Mouse (Mus musculus): ENCODE measurements around the gene Sirt2. TPM values are rescaled to one million over a fixed set of nuclear protein-coding genes. Genes with fewer than 3 reads are reported as not detected.

Sirt2 gene
- polyA plus RNA-seq, 1 experiment from 2014 or later, result 28.5 TPM

DNA sequence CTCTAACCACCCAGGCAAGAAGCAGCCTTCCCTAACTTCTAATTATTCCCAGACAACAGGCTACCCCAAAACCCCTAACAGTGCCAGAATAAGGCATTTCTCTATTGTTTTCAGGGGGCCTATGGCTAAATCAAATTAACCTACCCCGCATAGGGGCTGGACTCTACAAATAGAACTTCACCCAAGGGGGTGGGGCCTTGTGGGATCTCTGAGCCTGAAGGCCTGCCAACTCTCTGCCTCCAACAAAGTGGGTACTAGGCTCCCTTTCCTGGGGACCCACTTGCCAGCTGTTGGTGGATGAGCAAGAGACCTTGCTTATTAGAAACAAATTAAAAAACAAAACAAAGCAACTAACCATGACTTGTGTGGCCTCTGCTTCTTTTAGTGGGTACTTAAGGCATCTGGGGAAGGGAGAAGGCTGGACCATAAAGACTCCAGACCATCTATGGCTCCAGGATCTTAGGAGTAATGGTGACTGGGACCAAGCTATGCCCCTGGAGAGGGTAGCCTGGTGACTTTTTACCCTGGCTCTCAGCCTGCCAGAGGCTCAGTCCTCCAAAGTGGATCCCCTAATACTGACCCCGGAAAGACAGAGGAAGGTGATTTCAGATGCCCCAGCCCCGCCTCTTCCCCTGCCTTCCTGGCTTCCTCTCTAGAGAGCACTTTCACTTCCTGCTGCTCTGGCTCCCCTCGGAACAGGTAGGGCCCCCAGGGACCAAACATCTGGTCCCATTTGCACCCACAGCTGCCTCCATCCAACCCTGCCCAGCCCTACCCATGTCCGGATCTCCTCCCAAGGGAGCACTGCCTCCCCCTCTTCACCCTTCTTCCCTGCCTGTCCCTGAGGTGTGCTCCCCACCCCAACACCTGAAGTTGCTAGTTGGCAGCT, 22.0 kb downstream of the Sirt2 start, which contains the start of gene Rinl:
Gene Rinl (plus strand): TSS at position 663 of the 889 bp plus-strand sequence.
- no peak within 1 kb of the TSS for H3K27ac ChIP-seq
- H3K9me3 ChIP-seq (replicated peaks), result no peaks in the 10 kb centered on the region
- no peaks in the 10 kb centered on the region for H3K27me3 ChIP-seq (replicated peaks)
- H3K4me3 ChIP-seq, result no peak within 1 kb of the TSS
- ATAC-seq, result no peak
- H3K4me2 ChIP-seq, result no peak within 1 kb of the TSS
- WGBS (ENCODE audit: insufficient replicate concordance), result 41% methylated on average over 5 of the region's 5 CpGs
- H3K36me3 ChIP-seq, result peaks cover 27% of the 10 kb centered on the region
- H3K4me1 ChIP-seq, result peaks cover 27% of the 10 kb centered on the region
- 0 out of 2 replicates have a peak within 1 kb of the TSS, but pooled peaks have one; percentile 1 for H3K9ac ChIP-seq

DNA sequence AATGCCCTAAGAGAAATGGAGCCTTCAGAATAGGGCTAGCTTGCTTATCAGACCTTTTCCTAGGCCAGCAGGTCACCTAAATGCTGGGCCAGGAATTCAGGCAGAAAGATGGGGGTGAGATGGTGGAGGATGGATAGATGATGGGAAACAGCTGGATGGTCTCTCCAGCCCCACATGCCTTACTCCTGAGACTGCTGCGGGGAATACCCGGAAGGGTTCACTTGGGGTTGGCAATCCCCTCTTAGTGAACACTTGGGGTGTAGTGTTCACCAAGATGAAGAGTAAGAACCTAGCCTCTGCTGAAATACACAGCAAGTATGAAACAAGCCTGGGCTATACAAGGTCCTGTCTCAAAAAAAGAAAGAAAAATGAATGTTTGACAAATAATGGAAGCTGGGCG, 22.7 kb downstream of the Sirt2 start:
- no peak overlapping the region for H3K4me3 ChIP-seq
- WGBS (ENCODE audit: insufficient replicate concordance), result 74% methylated on average over 3 of the region's 3 CpGs
- ATAC-seq, result no peak
- peaks cover 27% of the 10 kb centered on the region for H3K4me1 ChIP-seq
- H3K36me3 ChIP-seq, result peaks cover 22% of the 10 kb centered on the region; the same call in 1 of the 2 replicates
- no peaks in the 10 kb centered on the region for H3K27me3 ChIP-seq (replicated peaks)
- 0 out of 2 replicates have a peak overlapping the region, but pooled peaks have one; percentile 1 for H3K9ac ChIP-seq
- no peak overlapping the region for H3K27ac ChIP-seq
- no peak overlapping the region for H3K4me2 ChIP-seq
- no peaks in the 10 kb centered on the region for H3K9me3 ChIP-seq (replicated peaks)

DNA sequence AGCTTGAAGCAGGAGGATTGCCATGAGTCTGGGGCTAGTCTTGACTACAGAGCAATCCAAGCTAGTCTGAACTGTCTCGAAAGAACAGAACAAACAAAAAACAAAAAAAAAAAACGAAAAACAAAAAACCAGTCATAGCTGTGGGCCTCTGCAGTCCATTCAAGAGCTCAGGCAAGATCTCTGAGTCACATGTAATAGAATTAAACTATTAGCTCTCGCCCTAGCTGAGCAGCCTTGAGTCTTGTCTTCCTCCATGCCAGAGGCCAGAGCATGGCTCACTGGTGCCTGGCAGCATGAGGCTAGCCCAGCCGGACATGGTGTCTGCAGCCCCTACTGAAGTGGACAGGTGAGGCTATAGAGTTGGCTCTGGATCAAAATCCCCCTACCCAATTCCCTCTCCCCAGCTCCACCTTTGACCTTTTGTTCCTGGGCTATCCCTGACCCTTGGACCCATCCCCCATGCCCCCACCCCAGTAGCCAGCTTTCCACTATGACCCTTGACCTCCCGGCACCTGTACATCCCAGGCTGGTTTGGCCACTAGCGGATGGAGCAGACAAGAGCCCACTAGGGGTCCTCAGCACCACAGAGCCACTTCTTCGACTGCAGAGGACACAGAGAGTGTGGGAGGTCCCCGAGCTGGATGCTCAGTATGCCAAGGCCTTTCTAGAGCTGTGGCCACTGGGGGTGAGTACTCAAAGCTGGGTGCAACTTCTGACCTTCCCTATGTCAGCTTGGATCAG, 23.7 kb downstream of the Sirt2 start:
- H3K9ac ChIP-seq, result no peak overlapping the region
- no peak overlapping the region for H3K27ac ChIP-seq
- no peaks in the 10 kb centered on the region; the same call in 1 of the 2 replicates for H3K27me3 ChIP-seq (replicated peaks)
- 0 out of 2 replicates have a peak, but pooled peaks have one; percentile 27 for ATAC-seq
- peaks cover 18% of the 10 kb centered on the region; the same call in 1 of the 2 replicates for H3K36me3 ChIP-seq
- no peaks in the 10 kb centered on the region for H3K9me3 ChIP-seq (replicated peaks)
- no peak overlapping the region for H3K4me2 ChIP-seq
- H3K4me3 ChIP-seq, result no peak overlapping the region
- WGBS (ENCODE audit: insufficient replicate concordance), result 56% methylated on average over 8 of the region's 8 CpGs
- peaks cover 28% of the 10 kb centered on the region for H3K4me1 ChIP-seq

DNA sequence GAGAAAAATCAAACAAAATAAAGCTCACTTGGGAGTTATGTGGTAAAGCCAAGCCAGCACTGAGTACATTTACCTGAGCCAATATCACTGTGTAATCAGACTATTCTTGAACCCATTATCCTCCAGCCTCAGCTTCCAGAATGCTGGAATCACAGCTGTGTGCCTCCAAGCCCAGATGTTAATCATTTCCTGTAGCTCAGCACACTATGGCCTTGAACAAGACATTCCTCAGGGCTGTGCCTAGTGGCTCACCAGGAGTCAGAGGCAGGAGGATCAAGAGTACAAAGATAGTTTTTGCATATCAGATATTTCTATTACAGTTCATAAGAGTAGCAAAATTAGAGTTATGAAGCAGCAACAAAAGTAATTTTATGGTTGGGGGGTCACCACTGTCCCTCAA, 25.2 kb downstream of the Sirt2 start:
- Histone ChIP-seq H3K4me3 (no peak overlapping the region), H3K9ac (no peak overlapping the region), H3K27ac (no peak overlapping the region), H3K27me3 (replicated peaks) (no peaks in the 10 kb centered on the region; the same call in 1 of the 2 replicates), H3K4me2 (no peak overlapping the region), H3K4me1 (peaks cover 43% of the 10 kb centered on the region), H3K9me3 (replicated peaks) (no peaks in the 10 kb centered on the region), H3K36me3 (0 out of 2 replicates have a peak, but pooled peaks cover 7% of the 10 kb centered on the region)
- ATAC-seq, result no peak

DNA sequence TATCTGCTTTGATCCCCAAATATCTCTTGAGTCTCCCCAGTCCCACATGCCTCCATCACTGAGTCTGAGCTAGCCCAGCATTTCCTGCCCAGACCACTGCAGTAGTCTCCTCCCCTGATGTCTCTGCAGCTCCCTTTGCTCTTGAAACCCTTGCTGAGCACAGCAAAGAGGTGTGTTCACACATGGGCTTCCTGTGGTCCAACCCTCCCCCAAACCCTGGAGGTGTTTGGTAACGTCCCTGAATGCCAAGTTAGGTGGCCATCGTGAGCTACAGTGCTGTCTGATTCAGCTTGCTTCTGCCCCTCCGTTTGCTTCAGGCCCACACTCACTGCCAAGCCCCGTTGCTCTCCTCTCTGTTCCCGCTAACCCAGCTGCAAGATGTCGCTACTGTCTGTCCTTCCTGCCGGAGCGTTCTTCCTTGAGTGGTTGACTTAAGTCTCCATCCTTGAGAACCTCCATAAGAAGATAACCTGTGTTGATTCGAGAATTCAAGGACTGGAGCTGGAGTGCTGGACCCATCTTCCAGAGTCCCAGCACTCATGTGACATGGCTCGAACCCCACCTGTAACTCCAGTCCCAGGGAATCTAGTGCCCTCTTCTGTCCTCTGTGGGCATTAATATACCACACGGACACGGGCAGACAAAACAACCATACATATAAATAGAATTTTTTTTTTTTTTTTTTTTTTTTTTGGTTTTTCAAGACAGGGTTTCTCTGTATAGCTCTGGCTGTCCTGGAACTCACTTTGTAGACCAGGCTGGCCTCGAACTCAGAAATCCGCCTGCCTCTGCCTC, 26.1 kb downstream of the Sirt2 start:
- H3K4me3 ChIP-seq, result no peak overlapping the region
- no peak for ATAC-seq
- no peak overlapping the region for H3K4me2 ChIP-seq
- no peaks in the 10 kb centered on the region for H3K9me3 ChIP-seq (replicated peaks)
- no peak overlapping the region for H3K27ac ChIP-seq
- no peaks in the 10 kb centered on the region; the same call in 1 of the 2 replicates for H3K27me3 ChIP-seq (replicated peaks)
- H3K4me1 ChIP-seq, result peaks cover 52% of the 10 kb centered on the region
- H3K9ac ChIP-seq, result no peak overlapping the region
- 67% methylated on average over 14 of the region's 14 CpGs for WGBS (ENCODE audit: insufficient replicate concordance)
- peaks cover 8% of the 10 kb centered on the region; the same call in 1 of the 2 replicates for H3K36me3 ChIP-seq

DNA sequence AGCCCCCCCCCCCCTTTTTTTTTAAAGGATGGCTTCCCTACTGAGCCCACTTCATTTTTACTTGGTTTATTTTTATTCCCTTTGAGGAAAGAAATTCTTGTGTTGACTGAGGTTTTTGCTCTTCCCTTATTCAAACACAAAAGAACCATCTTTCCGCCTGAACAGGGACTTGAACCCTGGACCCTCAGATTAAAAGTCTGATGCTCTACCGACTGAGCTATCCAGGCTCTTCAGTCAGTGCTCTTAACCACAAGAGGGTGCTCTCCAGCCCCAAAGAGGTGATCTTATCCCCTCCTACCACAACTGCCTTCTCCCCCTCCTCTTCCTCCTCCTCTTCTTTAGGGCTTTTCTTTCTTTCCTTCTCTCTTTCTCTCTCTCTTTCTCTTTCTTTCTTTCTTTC, 27.3 kb downstream of the Sirt2 start:
- Histone ChIP-seq H3K36me3 (peaks cover 11% of the 10 kb centered on the region; the same call in 1 of the 2 replicates), H3K27ac (no peak overlapping the region), H3K9me3 (replicated peaks) (no peaks in the 10 kb centered on the region), H3K27me3 (replicated peaks) (no peaks in the 10 kb centered on the region; the same call in 1 of the 2 replicates), H3K9ac (no peak overlapping the region), H3K4me3 (no peak overlapping the region), H3K4me1 (peaks cover 45% of the 10 kb centered on the region), H3K4me2 (no peak overlapping the region)
- ATAC-seq, result no peak
- 11% methylated on average over 2 of the region's 2 CpGs for WGBS (ENCODE audit: insufficient replicate concordance)

DNA sequence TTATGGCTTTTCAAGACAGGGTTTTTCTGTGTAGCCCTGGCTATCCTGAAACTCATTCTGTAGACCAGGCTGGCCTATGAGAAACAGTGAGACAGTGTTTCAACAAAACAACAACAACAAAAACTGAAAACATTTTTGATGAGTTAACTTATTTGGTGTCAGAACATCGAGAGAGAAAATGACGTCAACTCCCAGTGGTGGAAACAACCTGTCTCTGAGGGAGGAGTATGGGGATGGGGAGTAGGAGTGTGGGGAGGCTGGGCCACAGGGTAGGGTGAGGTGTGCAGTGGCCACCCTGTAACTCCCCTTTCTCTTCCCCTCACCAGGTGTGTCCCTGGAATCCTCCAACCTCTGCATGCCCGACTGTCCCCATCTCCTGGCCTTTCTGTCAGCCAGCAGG, 28.0 kb downstream of the Sirt2 start:
- WGBS (ENCODE audit: insufficient replicate concordance), result 71% methylated on average over 3 of the region's 3 CpGs
- Histone ChIP-seq H3K27me3 (replicated peaks) (no peaks in the 10 kb centered on the region; the same call in 1 of the 2 replicates), H3K4me1 (peaks cover 39% of the 10 kb centered on the region), H3K9me3 (replicated peaks) (no peaks in the 10 kb centered on the region), H3K27ac (no peak overlapping the region), H3K9ac (no peak overlapping the region), H3K4me2 (no peak overlapping the region), H3K4me3 (no peak overlapping the region), H3K36me3 (peaks cover 15% of the 10 kb centered on the region; the same call in 1 of the 2 replicates)
- no peak for ATAC-seq

DNA sequence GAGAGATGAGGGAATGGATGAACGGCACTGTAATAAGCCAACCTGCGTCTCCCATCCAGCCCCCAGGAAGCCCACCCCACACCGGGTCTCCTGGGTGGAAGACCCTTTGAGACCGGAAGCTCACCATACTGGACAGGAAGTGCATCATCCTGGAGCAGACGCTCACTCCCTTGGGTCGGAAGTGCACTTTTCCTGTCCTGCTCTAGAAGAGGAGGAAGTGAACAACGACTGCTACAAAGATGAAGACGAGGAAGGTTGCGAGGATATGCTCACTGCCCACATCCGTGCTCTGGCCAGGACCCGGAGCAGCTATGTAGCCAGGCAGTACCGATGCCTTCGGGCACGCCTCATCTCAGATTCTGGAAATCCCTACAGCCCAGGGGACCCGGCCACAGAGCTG, 29.3 kb downstream of the Sirt2 start:
- Histone ChIP-seq H3K4me2 (peak overlapping the region; percentile 87), H3K27ac (peak overlapping the region; percentile 72), H3K4me3 (peak overlapping the region; percentile 62), H3K4me1 (peaks cover 35% of the 10 kb centered on the region), H3K27me3 (replicated peaks) (no peaks in the 10 kb centered on the region; the same call in 1 of the 2 replicates), H3K9me3 (replicated peaks) (no peaks in the 10 kb centered on the region), H3K9ac (peak overlapping the region; percentile 76), H3K36me3 (peaks cover 15% of the 10 kb centered on the region; the same call in 1 of the 2 replicates)
- WGBS (ENCODE audit: insufficient replicate concordance), result 19% methylated on average over 15 of the region's 15 CpGs
- no peak for ATAC-seq

DNA sequence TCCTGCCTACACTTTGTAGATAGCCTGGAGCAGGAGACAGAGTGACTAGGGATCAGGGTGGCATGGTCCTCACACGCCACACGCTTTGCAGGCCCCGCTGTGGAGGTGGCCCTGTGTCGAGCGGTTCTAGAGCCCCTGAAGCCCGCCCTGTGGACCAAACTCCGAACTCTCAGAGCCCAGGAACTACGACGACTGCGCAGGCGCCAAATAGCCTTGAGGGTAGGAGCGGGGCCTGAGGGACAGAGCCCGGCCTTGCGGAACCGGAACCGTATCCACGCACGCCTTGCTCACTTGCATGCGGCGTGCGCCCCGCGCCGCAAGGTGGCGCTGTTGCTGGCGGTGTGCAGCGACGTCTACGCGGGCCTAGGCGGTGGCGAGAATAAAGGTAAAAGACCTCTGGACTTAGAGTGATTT, 30.0 kb downstream of the Sirt2 start:
- H3K9ac ChIP-seq, result peak overlapping the region; percentile 76
- H3K36me3 ChIP-seq, result peaks cover 15% of the 10 kb centered on the region; the same call in 1 of the 2 replicates
- H3K4me2 ChIP-seq, result peak overlapping the region; percentile 87
- ATAC-seq, result peak; percentile 74
- no peaks in the 10 kb centered on the region for H3K9me3 ChIP-seq (replicated peaks)
- H3K27me3 ChIP-seq (replicated peaks), result no peaks in the 10 kb centered on the region; the same call in 1 of the 2 replicates
- peak overlapping the region; percentile 62 for H3K4me3 ChIP-seq
- 3% methylated on average over 32 of the region's 32 CpGs for WGBS (ENCODE audit: insufficient replicate concordance)
- peaks cover 40% of the 10 kb centered on the region for H3K4me1 ChIP-seq
- H3K27ac ChIP-seq, result peak overlapping the region; percentile 72

DNA sequence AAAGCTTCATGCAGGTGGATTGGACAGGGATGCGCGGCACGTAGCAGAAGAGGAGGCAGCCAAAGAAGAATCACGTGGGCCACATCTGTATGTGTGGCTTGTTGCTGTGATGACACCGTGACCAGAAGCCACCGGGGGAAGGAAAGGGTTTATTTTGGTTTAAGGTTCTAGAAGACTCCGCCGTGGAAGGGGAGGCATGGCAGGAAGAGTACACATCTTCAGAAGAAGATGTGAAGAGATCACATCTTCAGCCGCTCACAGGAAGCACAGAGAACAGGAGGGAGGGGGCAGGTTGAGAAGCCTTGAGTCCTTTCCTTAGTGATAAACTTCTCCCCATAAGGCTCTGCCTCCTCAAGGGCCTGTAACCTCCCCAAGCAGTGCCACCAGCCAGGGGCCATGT, 33.5 kb downstream of the Sirt2 start:
- peaks cover 63% of the 10 kb centered on the region for H3K4me1 ChIP-seq
- H3K4me3 ChIP-seq, result no peak overlapping the region
- no peaks in the 10 kb centered on the region; the same call in 1 of the 2 replicates for H3K27me3 ChIP-seq (replicated peaks)
- no peak overlapping the region for H3K9ac ChIP-seq
- H3K9me3 ChIP-seq (replicated peaks), result no peaks in the 10 kb centered on the region
- H3K27ac ChIP-seq, result no peak overlapping the region
- H3K4me2 ChIP-seq, result no peak overlapping the region
- ATAC-seq, result no peak
- 87% methylated on average over 9 of the region's 9 CpGs for WGBS (ENCODE audit: insufficient replicate concordance)
- H3K36me3 ChIP-seq, result peaks cover 15% of the 10 kb centered on the region; the same call in 1 of the 2 replicates

DNA sequence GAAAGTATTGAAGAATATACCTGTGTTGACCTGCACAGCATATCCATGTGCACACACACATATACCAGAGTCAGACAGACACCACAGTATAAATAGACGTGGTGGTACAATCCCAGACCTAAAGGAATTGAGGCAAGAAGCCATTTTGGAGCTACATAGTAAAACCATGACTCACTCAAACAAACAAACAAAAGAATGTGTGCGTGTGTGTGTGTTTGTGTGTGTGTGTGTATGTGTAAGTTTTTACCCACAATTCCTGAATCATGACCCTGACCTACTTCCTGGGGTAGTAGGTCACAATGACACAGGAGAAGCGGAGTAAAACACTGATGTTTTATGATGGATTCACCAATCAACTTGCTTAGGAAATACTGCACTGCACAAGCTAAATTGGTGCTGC, 34.9 kb downstream of the Sirt2 start:
- Histone ChIP-seq H3K4me1 (peaks cover 50% of the 10 kb centered on the region), H3K27ac (peak overlapping the region; percentile 80; the same call in 1 of the 2 replicates), H3K9ac (no peak overlapping the region), H3K4me2 (no peak overlapping the region), H3K4me3 (no peak overlapping the region), H3K36me3 (peaks cover 15% of the 10 kb centered on the region; the same call in 1 of the 2 replicates), H3K27me3 (replicated peaks) (no peaks in the 10 kb centered on the region), H3K9me3 (replicated peaks) (no peaks in the 10 kb centered on the region)
- WGBS (ENCODE audit: insufficient replicate concordance), result 74% methylated on average over 3 of the region's 3 CpGs
- no peak for ATAC-seq

Measured in liver, embryonic 12.5 days (tissue).